Mouse (Mus musculus) heart, adult 2 months (tissue): ENCODE results near the gene 4931428L18Rik.

Experiments used
- CTCF ChIP-seq: fragments of 200-600 bp; IDR thresholded peaks from 2 replicates; pipeline ENCODE4 v1.8.1; 2022; ENCODE audit warnings: antibody characterized with exemption, mild to moderate bottlenecking, moderate library complexity
- EP300 ChIP-seq: fragments of 200-500 bp; IDR thresholded peaks from 2 replicates; pipeline ENCODE4 v1.6.1; 2011; ENCODE audit warnings: low read depth, low read length, control low read depth; ENCODE audit not compliant: insufficient read depth
- POLR2A ChIP-seq: fragments of 200-500 bp; IDR thresholded peaks from 2 replicates; pipeline ENCODE4 v1.6.1; 2011; ENCODE audit warnings: mild to moderate bottlenecking, low read depth, low read length, control low read depth; ENCODE audit not compliant: insufficient read depth

GRCm38 (mm10) chr1:30948950-30949639 is 273.4 kb downstream of the 4931428L18Rik start:
- TF ChIP-seq CTCF (no peak), EP300 (no peak), POLR2A (no peak)
